24 mouse cellular contexts compared by ENCODE assay signal in the genomic region with DNA sequence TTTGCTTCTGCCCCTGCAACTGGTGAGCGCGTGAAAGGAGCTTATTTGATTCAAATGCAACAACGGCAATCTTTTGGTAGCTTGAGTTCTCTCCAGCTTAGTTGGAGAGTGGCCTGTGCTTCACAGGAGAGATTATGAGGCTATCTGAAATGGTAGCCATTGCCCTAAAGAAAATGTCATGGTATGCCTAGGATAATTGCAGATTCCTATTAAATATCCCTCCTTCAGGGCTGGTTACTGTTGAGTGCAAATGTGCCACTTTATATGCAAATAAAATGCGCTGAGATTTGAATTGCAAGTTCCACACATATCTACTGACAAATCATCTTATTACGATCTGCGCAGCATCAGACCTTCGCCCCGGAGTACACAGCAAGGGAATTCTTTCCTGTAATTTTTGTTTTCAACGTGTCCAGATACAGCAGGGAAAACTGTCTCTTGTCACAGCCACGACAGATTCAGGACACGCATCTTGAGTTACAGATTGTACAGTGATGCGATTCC.
DNase-seq lines count a peak whose midpoint lies in the region; ATAC-seq and TF ChIP-seq lines count a peak whose summit lies in the region.
"Had no signal": no experiment of that assay in that cellular context is flagged by ENCODE, and none has a peak within 500 bp of the region (broad histone marks: within the 10 kb centered on the region; RNA-seq: fewer than 3 reads in every experiment).

No protein-coding gene starts in this region.

- H3K27ac ChIP-seq in midbrain, embryonic 12.5 days (replicated peaks): no peak overlapping the region; the same call in 1 of the 2 replicates
- H3K27ac ChIP-seq in midbrain, embryonic 10.5 days (replicated peaks): no peak overlapping the region
- H3K27ac ChIP-seq in forebrain, postnatal 0 days (ENCODE audit: low read depth, low read length): no peak overlapping the region; the same call in 1 of the 2 replicates
- H3K27ac ChIP-seq in heart, embryonic 10.5 days: no peak overlapping the region
- H3K27ac ChIP-seq: gastrocnemius, adult 2 months; heart, adult 2 months; heart, embryonic 13.5 days; intestine, embryonic 15.5 days; layer of hippocampus, adult 2 months; limb, embryonic 13.5 days; lung, embryonic 15.5 days; neural tube, embryonic 13.5 days had no signal

- H3K9me3 ChIP-seq in midbrain, embryonic 12.5 days: no peaks in the 10 kb centered on the region
- H3K9me3 ChIP-seq in midbrain, embryonic 10.5 days (replicated peaks): no peaks in the 10 kb centered on the region
- H3K9me3 ChIP-seq in forebrain, postnatal 0 days (ENCODE audit: low read length): no peaks in the 10 kb centered on the region
- H3K9me3 ChIP-seq in heart, embryonic 10.5 days: no peaks in the 10 kb centered on the region
- H3K9me3 ChIP-seq: heart, embryonic 13.5 days; intestine, embryonic 15.5 days; limb, embryonic 13.5 days; lung, embryonic 15.5 days; neural tube, embryonic 13.5 days had no signal

- H3K4me2 ChIP-seq in midbrain, embryonic 12.5 days (replicated peaks): no peak overlapping the region
- peak overlapping the region; percentile 24 for H3K4me2 ChIP-seq in forebrain, postnatal 0 days (ENCODE audit: low read depth)
- H3K4me2 ChIP-seq: heart, embryonic 13.5 days; intestine, embryonic 15.5 days; limb, embryonic 13.5 days; liver, embryonic 11.5 days; lung, embryonic 15.5 days; neural tube, embryonic 13.5 days had no signal

- peak; percentile 31; the same call in 1 of the 2 replicates for ATAC-seq in frontal cortex, adult (ENCODE audit: low TSS enrichment)
- 0 out of 2 replicates have a peak, but pooled peaks have one; percentile 30 for ATAC-seq in midbrain, embryonic 12.5 days (ENCODE audit: low FRiP score, low read depth)
- peak; percentile 58; the same call in 1 of the 2 replicates for ATAC-seq in forebrain, postnatal 0 days
- ATAC-seq: intestine, embryonic 15.5 days had no signal

- no peaks in the 10 kb centered on the region for H3K36me3 ChIP-seq in midbrain, embryonic 12.5 days
- H3K36me3 ChIP-seq in midbrain, embryonic 10.5 days: no peaks in the 10 kb centered on the region
- no peaks in the 10 kb centered on the region for H3K36me3 ChIP-seq in forebrain, postnatal 0 days (ENCODE audit: insufficient read depth)
- H3K36me3 ChIP-seq in heart, embryonic 10.5 days: no peaks in the 10 kb centered on the region
- H3K36me3 ChIP-seq: heart, embryonic 13.5 days; intestine, embryonic 15.5 days; limb, embryonic 13.5 days; lung, embryonic 15.5 days; neural tube, embryonic 13.5 days had no signal

- DNase-seq in frontal cortex, adult 2 months (ENCODE audit: extremely low spot score in 1 of 2, low spot score in 1 of 2): no peak
- DNase-seq in midbrain, embryonic 10.5 days (ENCODE audit: low spot score): no peak
- DNase-seq in forebrain, postnatal 0 days: peak; percentile 22
- DNase-seq in heart, embryonic 10.5 days (ENCODE audit: low spot score): no peak
- DNase-seq in right cerebral cortex, postnatal 36 days (ENCODE audit: low spot score in 2 of 2): no peak
- DNase-seq: adrenal gland, postnatal 25 days; cerebellum, adult 2 months; cerebellum, postnatal 14 days; gastrocnemius, adult 2 months; heart, adult 2 months; heart, postnatal 10 days; kidney, adult 2 months; kidney, postnatal 36 days; thymus, postnatal 4 days had no signal

- no peak overlapping the region for H3K4me3 ChIP-seq in midbrain, embryonic 12.5 days
- H3K4me3 ChIP-seq in midbrain, embryonic 10.5 days: no peak overlapping the region
- no peak overlapping the region for H3K4me3 ChIP-seq in forebrain, postnatal 0 days (ENCODE audit: low read depth, low read length)
- no peak overlapping the region for H3K4me3 ChIP-seq in heart, embryonic 10.5 days
- H3K4me3 ChIP-seq: erythroblast, embryonic 14.5 days; gastrocnemius, adult 2 months; heart, adult 2 months; heart, embryonic 13.5 days; intestine, embryonic 15.5 days; layer of hippocampus, adult 2 months; limb, embryonic 13.5 days; lung, embryonic 15.5 days; neural tube, embryonic 13.5 days had no signal

- H3K27me3 ChIP-seq in midbrain, embryonic 12.5 days: no peaks in the 10 kb centered on the region
- no peaks in the 10 kb centered on the region for H3K27me3 ChIP-seq in midbrain, embryonic 10.5 days (ENCODE audit: low read depth, poor library complexity, severe bottlenecking)
- H3K27me3 ChIP-seq in forebrain, postnatal 0 days (ENCODE audit: insufficient read depth, low read length): no peaks in the 10 kb centered on the region
- H3K27me3 ChIP-seq in heart, embryonic 10.5 days (ENCODE audit: insufficient read depth, poor library complexity, severe bottlenecking): no peaks in the 10 kb centered on the region
- H3K27me3 ChIP-seq: heart, embryonic 13.5 days; intestine, embryonic 15.5 days; limb, embryonic 13.5 days; lung, embryonic 15.5 days; neural tube, embryonic 13.5 days had no signal

- H3K9ac ChIP-seq in midbrain, embryonic 12.5 days (replicated peaks): no peak overlapping the region
- no peak overlapping the region for H3K9ac ChIP-seq in forebrain, postnatal 0 days
- H3K9ac ChIP-seq: heart, embryonic 13.5 days; intestine, embryonic 15.5 days; limb, embryonic 13.5 days; lung, embryonic 15.5 days; neural tube, embryonic 13.5 days had no signal

- peaks cover 10% of the 10 kb centered on the region for H3K4me1 ChIP-seq in midbrain, embryonic 12.5 days
- peaks cover 9% of the 10 kb centered on the region; the same call in 1 of the 2 replicates for H3K4me1 ChIP-seq in midbrain, embryonic 10.5 days
- peaks cover 5% of the 10 kb centered on the region; the same call in 1 of the 2 replicates for H3K4me1 ChIP-seq in forebrain, postnatal 0 days (ENCODE audit: insufficient read depth)
- H3K4me1 ChIP-seq in heart, embryonic 10.5 days: no peaks in the 10 kb centered on the region
- H3K4me1 ChIP-seq: heart, embryonic 13.5 days; intestine, embryonic 15.5 days had no signal

- 66% methylated on average over 12 of the region's 12 CpGs for WGBS in midbrain, embryonic 12.5 days
- WGBS in midbrain, embryonic 10.5 days: 88% methylated on average over 12 of the region's 12 CpGs
- 34% methylated on average over 12 of the region's 12 CpGs for WGBS in forebrain, postnatal 0 days
- WGBS in heart, embryonic 10.5 days: 84% methylated on average over 12 of the region's 12 CpGs

- TF ChIP-seq CTCF in forebrain, postnatal 0 days (IDR thresholded peaks at IDR 0.05; ENCODE audit: low read depth): no peak
